Mouse (Mus musculus) neural tube, embryonic 12.5 days (tissue): ENCODE measurements at regions not wholly inside any gene's neighbourhood (a gene's known extent, or its start where the extent isn't known, plus 50 kb on each side); places are given as distances from the start of the nearest gene placed in this dataset.

Source experiments
- ATAC-seq: fragments of 200-750 bp; cut with Nextera tagmentation; 2 replicates; pipeline ENCODE4 v1.8.0; 2017; ENCODE audit warnings: low read depth, mild to moderate bottlenecking, moderate TSS enrichment, moderate library complexity; ENCODE audit not compliant: low FRiP score
- H3K27ac ChIP-seq: fragments of 300-500 bp; sonication (generic); 2 replicates; pipeline ENCODE4 v1.5.1; 2016
- H3K27me3 ChIP-seq: fragments of 300-500 bp; sonication (generic); replicated peaks from 2 replicates; pipeline ENCODE4 v1.6.1; 2016; ENCODE audit warnings: mild to moderate bottlenecking
- H3K36me3 ChIP-seq: fragments of 300-500 bp; sonication (generic); 2 replicates; pipeline ENCODE4 v1.6.1; 2016; ENCODE audit warnings: mild to moderate bottlenecking
- H3K4me1 ChIP-seq: fragments of 300-500 bp; sonication (generic); 2 replicates; pipeline ENCODE4 v1.6.1; 2016
- H3K4me2 ChIP-seq: fragments of 300-500 bp; sonication (generic); replicated peaks from 2 replicates; pipeline ENCODE4 v1.6.1; 2016; ENCODE audit warnings: mild to moderate bottlenecking
- H3K4me3 ChIP-seq: fragments of 300-500 bp; sonication (generic); 2 replicates; pipeline ENCODE4 v1.5.1; 2016
- H3K9ac ChIP-seq: fragments of 300-500 bp; sonication (generic); 2 replicates; pipeline ENCODE4 v1.6.1; 2016; ENCODE audit warnings: mild to moderate bottlenecking
- H3K9me3 ChIP-seq: fragments of 300-500 bp; sonication (generic); 2 replicates; pipeline ENCODE4 v1.6.1; 2016; ENCODE audit warnings: mild to moderate bottlenecking
- WGBS: fragments of 180-500 bp; shearing (Covaris S2); methylation state at CpG from one replicate; pipeline ENCODE4 v1.1.7; 2016; 5-methylcytosine and 5-hydroxymethylcytosine counted together

GRCm38 (mm10) chr13:10630467-10630866 is 269.8 kb upstream of the Chrm3 start:
- no peak overlapping the region for H3K27ac ChIP-seq
- WGBS = 69% methylated on average over 2 of the region's 2 CpGs
- no peak for ATAC-seq

GRCm38 (mm10) chr13:10619661-10620060 is 259.0 kb upstream of the Chrm3 start:
- Histone ChIP-seq H3K4me2 (no peak overlapping the region), H3K27me3 (no peaks in the 10 kb centered on the region), H3K9me3 (no peaks in the 10 kb centered on the region), H3K36me3 (no peaks in the 10 kb centered on the region), H3K27ac (no peak overlapping the region), H3K4me3 (no peak overlapping the region), H3K9ac (no peak overlapping the region), H3K4me1 (no peaks in the 10 kb centered on the region)
- ATAC-seq = no peak

More at GRCm38 (mm10) chr13:10630467-10630866, 269.8 kb upstream of the Chrm3 start:
- H3K9ac ChIP-seq = no peak overlapping the region
- no peak overlapping the region for H3K4me3 ChIP-seq
- no peak overlapping the region for H3K4me2 ChIP-seq
- H3K36me3 ChIP-seq = no peaks in the 10 kb centered on the region
- no peaks in the 10 kb centered on the region for H3K9me3 ChIP-seq
- no peaks in the 10 kb centered on the region for H3K4me1 ChIP-seq
- no peaks in the 10 kb centered on the region for H3K27me3 ChIP-seq

GRCm38 (mm10) chr13:10618421-10618954 is 257.8 kb upstream of the Chrm3 start:
- 80% methylated on average over 3 of the region's 3 CpGs for WGBS
- no peaks in the 10 kb centered on the region for H3K4me1 ChIP-seq
- H3K9me3 ChIP-seq = no peaks in the 10 kb centered on the region
- no peaks in the 10 kb centered on the region for H3K27me3 ChIP-seq
- no peak overlapping the region for H3K4me3 ChIP-seq
- H3K4me2 ChIP-seq = no peak overlapping the region
- H3K9ac ChIP-seq = no peak overlapping the region
- no peak overlapping the region for H3K27ac ChIP-seq
- H3K36me3 ChIP-seq = no peaks in the 10 kb centered on the region
- ATAC-seq = no peak

GRCm38 (mm10) chr13:10574951-10575350 is 214.3 kb upstream of the Chrm3 start:
- no peaks in the 10 kb centered on the region for H3K36me3 ChIP-seq
- no peak overlapping the region for H3K4me3 ChIP-seq
- no peaks in the 10 kb centered on the region for H3K27me3 ChIP-seq
- H3K4me2 ChIP-seq = no peak overlapping the region
- no peaks in the 10 kb centered on the region for H3K9me3 ChIP-seq
- no peak overlapping the region for H3K9ac ChIP-seq
- H3K4me1 ChIP-seq = no peaks in the 10 kb centered on the region
- 88% methylated on average over 5 of the region's 5 CpGs for WGBS
- no peak overlapping the region for H3K27ac ChIP-seq
- ATAC-seq = no peak

- H3K36me3 ChIP-seq = no peaks in the 10 kb centered on the region
- no peaks in the 10 kb centered on the region for H3K4me1 ChIP-seq
- no peak for ATAC-seq
These were observed 206.2 kb upstream of the Chrm3 start for GRCm38 (mm10) chr13:10566825-10567224.

GRCm38 (mm10) chr13:10557559-10557958 is 196.9 kb upstream of the Chrm3 start:
- ATAC-seq = no peak
- 76% methylated on average over 1 of the region's 1 CpGs for WGBS
- no peak overlapping the region for H3K27ac ChIP-seq

More at GRCm38 (mm10) chr13:10566825-10567224, 206.2 kb upstream of the Chrm3 start:
- H3K4me2 ChIP-seq = no peak overlapping the region
- no peak overlapping the region for H3K9ac ChIP-seq
- no peak overlapping the region for H3K4me3 ChIP-seq
- H3K27me3 ChIP-seq = no peaks in the 10 kb centered on the region
- no peak overlapping the region for H3K27ac ChIP-seq
- WGBS = 93% methylated on average over 1 of the region's 1 CpGs
- no peaks in the 10 kb centered on the region for H3K9me3 ChIP-seq

GRCm38 (mm10) chr13:10554595-10554994 is 193.9 kb upstream of the Chrm3 start:
- WGBS = 72% methylated on average over 2 of the region's 2 CpGs
- H3K9me3 ChIP-seq = no peaks in the 10 kb centered on the region
- H3K9ac ChIP-seq = no peak overlapping the region
- H3K27me3 ChIP-seq = no peaks in the 10 kb centered on the region
- no peaks in the 10 kb centered on the region for H3K4me1 ChIP-seq
- no peak overlapping the region for H3K4me3 ChIP-seq
- ATAC-seq = no peak
- no peaks in the 10 kb centered on the region for H3K36me3 ChIP-seq
- H3K4me2 ChIP-seq = no peak overlapping the region
- no peak overlapping the region for H3K27ac ChIP-seq

More at GRCm38 (mm10) chr13:10557559-10557958, 196.9 kb upstream of the Chrm3 start:
- Histone ChIP-seq H3K4me1 (no peaks in the 10 kb centered on the region), H3K9ac (no peak overlapping the region), H3K9me3 (no peaks in the 10 kb centered on the region), H3K4me3 (no peak overlapping the region), H3K4me2 (no peak overlapping the region), H3K36me3 (no peaks in the 10 kb centered on the region), H3K27me3 (no peaks in the 10 kb centered on the region)

GRCm38 (mm10) chr13:10542723-10543122 is 182.1 kb upstream of the Chrm3 start:
- 88% methylated on average over 1 of the region's 1 CpGs for WGBS
- Histone ChIP-seq H3K27me3 (no peaks in the 10 kb centered on the region), H3K9ac (no peak overlapping the region), H3K4me1 (no peaks in the 10 kb centered on the region), H3K27ac (no peak overlapping the region), H3K4me3 (no peak overlapping the region), H3K36me3 (no peaks in the 10 kb centered on the region), H3K4me2 (no peak overlapping the region), H3K9me3 (no peaks in the 10 kb centered on the region)
- no peak for ATAC-seq

GRCm38 (mm10) chr13:10540197-10540940 is 179.7 kb upstream of the Chrm3 start:
- H3K36me3 ChIP-seq = no peaks in the 10 kb centered on the region
- H3K4me2 ChIP-seq = no peak overlapping the region
- no peak overlapping the region for H3K27ac ChIP-seq
- H3K9ac ChIP-seq = no peak overlapping the region
- ATAC-seq = no peak
- H3K4me3 ChIP-seq = no peak overlapping the region
- H3K27me3 ChIP-seq = no peaks in the 10 kb centered on the region
- no peaks in the 10 kb centered on the region for H3K4me1 ChIP-seq
- H3K9me3 ChIP-seq = no peaks in the 10 kb centered on the region
- 82% methylated on average over 8 of the region's 8 CpGs for WGBS

GRCm38 (mm10) chr13:10538927-10539326 is 178.3 kb upstream of the Chrm3 start:
- Histone ChIP-seq H3K4me3 (no peak overlapping the region), H3K27me3 (no peaks in the 10 kb centered on the region), H3K4me2 (no peak overlapping the region), H3K36me3 (no peaks in the 10 kb centered on the region), H3K4me1 (no peaks in the 10 kb centered on the region), H3K9me3 (no peaks in the 10 kb centered on the region), H3K9ac (no peak overlapping the region), H3K27ac (no peak overlapping the region)
- WGBS = 80% methylated on average over 4 of the region's 4 CpGs
- no peak for ATAC-seq

- no peaks in the 10 kb centered on the region for H3K4me1 ChIP-seq
- 90% methylated on average over 2 of the region's 2 CpGs for WGBS
- no peak overlapping the region for H3K9ac ChIP-seq
- no peak overlapping the region for H3K4me2 ChIP-seq
- no peak for ATAC-seq
- H3K36me3 ChIP-seq = no peaks in the 10 kb centered on the region
- no peak overlapping the region for H3K27ac ChIP-seq
- H3K27me3 ChIP-seq = no peaks in the 10 kb centered on the region
- no peak overlapping the region for H3K4me3 ChIP-seq
- no peaks in the 10 kb centered on the region for H3K9me3 ChIP-seq
These were observed 166.6 kb upstream of the Chrm3 start for GRCm38 (mm10) chr13:10527251-10527650.

GRCm38 (mm10) chr13:10526470-10527207 is 166.0 kb upstream of the Chrm3 start:
- no peak overlapping the region for H3K27ac ChIP-seq

More at GRCm38 (mm10) chr13:10526470-10527207, 166.0 kb upstream of the Chrm3 start:
- H3K27me3 ChIP-seq = no peaks in the 10 kb centered on the region
- no peaks in the 10 kb centered on the region for H3K4me1 ChIP-seq
- no peak overlapping the region for H3K4me2 ChIP-seq
- H3K36me3 ChIP-seq = no peaks in the 10 kb centered on the region
- 69% methylated on average over 5 of the region's 5 CpGs for WGBS
- H3K4me3 ChIP-seq = no peak overlapping the region
- ATAC-seq = no peak
- H3K9me3 ChIP-seq = no peaks in the 10 kb centered on the region
- no peak overlapping the region for H3K9ac ChIP-seq
